Mouse (Mus musculus) R1 (cell line): ENCODE results near the gene Srsx.
"Not testable (repeated sequence)": the region's sequence is repeated elsewhere in the genome, so short reads cannot be mapped to it uniquely, and the experiment has no call there.

Experiments
- DNase-seq: peaks from one replicate; pipeline ENCODE4 v3.0.0-alpha.2; 2018; ENCODE audit warnings: low read depth, low spot score

Srsx gene

GRCm38 (mm10) chrX:123222381-123222780 is at the start of gene Srsx:
Gene Srsx (minus strand): TSS chrX:123222481.
- DNase-seq, result not testable (repeated sequence)

GRCm38 (mm10) chrX:123246807-123247206 is 24.5 kb upstream of the Srsx start, which contains the start of gene Gm17577:
Gene Gm17577 (minus strand): TSS chrX:123246907.
- DNase-seq, result not testable (repeated sequence)
